Mouse (Mus musculus) kidney, postnatal 10 days (tissue): ENCODE measurements around the gene Rab40c.

Experiments used
- DNase-seq: peaks from one replicate; pipeline ENCODE4 v3.0.0; 2021; ENCODE audit warnings: mixed read lengths

The Rab40c gene

GRCm38 (mm10) chr17:25919144-25919785 is at the start of gene Rab40c:
Gene Rab40c, minus strand, starts transcription at chr17:25919727.
- peak; percentile 69 for DNase-seq

- DNase-seq: peak; percentile 59
Observed at GRCm38 (mm10) chr17:25968176-25968575, 48.6 kb upstream of the Rab40c start.

- peak; percentile 60 for DNase-seq
Observed at GRCm38 (mm10) chr17:25967652-25968051, 48.1 kb upstream of the Rab40c start.

- DNase-seq: no peak
Observed at GRCm38 (mm10) chr17:25964271-25964670, 44.7 kb upstream of the Rab40c start.

GRCm38 (mm10) chr17:25962413-25962905 is 42.9 kb upstream of the Rab40c start:
- no peak for DNase-seq

- DNase-seq: no peak
Observed at GRCm38 (mm10) chr17:25961566-25961965, 42.0 kb upstream of the Rab40c start.

- DNase-seq: no peak
Observed at GRCm38 (mm10) chr17:25959630-25960467, 40.3 kb upstream of the Rab40c start.

GRCm38 (mm10) chr17:25958771-25959494 is 39.4 kb upstream of the Rab40c start:
- DNase-seq: no peak

GRCm38 (mm10) chr17:25957586-25958051 is 38.1 kb upstream of the Rab40c start:
- DNase-seq: no peak

GRCm38 (mm10) chr17:25956631-25957030 is 37.1 kb upstream of the Rab40c start:
- no peak for DNase-seq

GRCm38 (mm10) chr17:25956201-25956600 is 36.7 kb upstream of the Rab40c start:
- no peak for DNase-seq

- DNase-seq: no peak
Observed at GRCm38 (mm10) chr17:25955736-25956135, 36.2 kb upstream of the Rab40c start.

- no peak for DNase-seq
Observed at GRCm38 (mm10) chr17:25954671-25955070, 35.1 kb upstream of the Rab40c start.

- DNase-seq: no peak
Observed at GRCm38 (mm10) chr17:25953161-25953560, 33.6 kb upstream of the Rab40c start.

- DNase-seq: peak; percentile 58
Observed at GRCm38 (mm10) chr17:25951803-25952623, 32.5 kb upstream of the Rab40c start, which contains the start of gene A930017K11Rik. Gene A930017K11Rik, minus strand, starts transcription at chr17:25952565.

- no peak for DNase-seq
Observed at GRCm38 (mm10) chr17:25951225-25951802, 31.8 kb upstream of the Rab40c start.

- DNase-seq: no peak
Observed at GRCm38 (mm10) chr17:25950706-25951105, 31.2 kb upstream of the Rab40c start.

- DNase-seq: no peak
Observed at GRCm38 (mm10) chr17:25949981-25950380, 30.5 kb upstream of the Rab40c start.

- DNase-seq: no peak
Observed at GRCm38 (mm10) chr17:25948051-25948450, 28.5 kb upstream of the Rab40c start.

GRCm38 (mm10) chr17:25947576-25947975 is 28.0 kb upstream of the Rab40c start:
- DNase-seq: no peak

GRCm38 (mm10) chr17:25946891-25947290 is 27.4 kb upstream of the Rab40c start:
- DNase-seq: no peak

GRCm38 (mm10) chr17:25946349-25946748 is 26.8 kb upstream of the Rab40c start:
- no peak for DNase-seq
